Mouse (Mus musculus) megakaryocyte progenitor cell, adult 5-6 weeks (primary cell): Measurements from ENCODE around the gene Pdzrn3. TPM values are rescaled to one million over a fixed set of nuclear protein-coding genes. Genes with fewer than 3 reads are reported as not detected.
A peak's percentile ranks its signal among the peaks of the same experiment; 100 is the strongest.

ENCODE experiments used
- ATAC-seq: replicated peaks from 2 replicates; pipeline ENCODE4 v1.8.0; 2016; ENCODE audit warnings: mild to moderate bottlenecking, moderate TSS enrichment, inconsistent platforms; ENCODE audit not compliant: poor library complexity
- total RNA-seq, 2 experiments: library from RNA; stranded (forward) in 1 of 2; stranded (reverse) in 1 of 2; fragments of 157-497, 149-512 nt in 1 of 2; fragments of 200-1000 nt in 1 of 2; gene quantifications; 2 replicates each; pipeline versions ENCODE4 v1.2.3 to v1.2.4; 2015 to 2017

The Pdzrn3 gene
- not detected in 2 replicates for total RNA-seq (2015)
- total RNA-seq (2017), result 0.08 TPM in 1 of 2 replicates, not detected in the other

DNA sequence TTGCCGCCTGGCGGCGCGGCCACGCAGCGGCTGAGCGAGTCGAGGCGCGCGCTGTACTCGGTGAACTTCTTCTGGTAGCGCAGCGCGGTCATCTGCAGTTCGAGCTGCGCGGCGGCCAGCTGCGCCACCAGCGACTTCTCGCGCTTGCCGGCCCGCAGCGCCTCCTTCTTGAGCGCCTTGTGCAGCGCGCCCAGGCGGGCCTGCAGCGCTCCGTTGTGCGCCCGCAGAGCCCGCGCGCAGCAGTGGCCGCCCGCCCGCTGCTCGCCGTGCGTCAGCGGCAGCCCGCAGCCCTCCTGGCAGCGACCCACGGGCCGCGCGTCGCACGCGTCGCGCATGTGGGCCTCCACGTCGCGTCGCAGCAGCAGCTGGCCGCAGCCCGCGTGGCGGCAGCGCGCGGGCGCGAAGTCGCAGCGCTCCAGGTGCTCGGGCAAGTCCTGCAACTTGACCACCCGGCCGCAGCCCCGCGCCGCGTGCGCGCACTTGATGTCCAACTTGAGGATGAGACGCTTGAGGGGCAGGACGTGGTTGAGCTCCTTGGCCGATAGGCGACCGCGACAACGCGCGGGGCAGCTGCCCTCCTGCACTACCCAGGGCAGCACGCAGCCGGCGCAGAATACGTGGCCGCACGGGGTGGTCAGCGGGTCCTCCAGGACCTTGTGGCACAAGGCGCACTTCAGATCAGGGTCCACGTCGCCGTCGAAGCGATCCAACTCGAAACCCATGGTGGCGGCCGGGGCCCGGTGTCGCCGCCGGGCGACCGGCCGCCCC lies at the start of gene Pdzrn3:
Gene Pdzrn3, minus strand, starts transcription at position 731 of the 768 bp plus-strand sequence.
- ATAC-seq, result peak; percentile 69

DNA sequence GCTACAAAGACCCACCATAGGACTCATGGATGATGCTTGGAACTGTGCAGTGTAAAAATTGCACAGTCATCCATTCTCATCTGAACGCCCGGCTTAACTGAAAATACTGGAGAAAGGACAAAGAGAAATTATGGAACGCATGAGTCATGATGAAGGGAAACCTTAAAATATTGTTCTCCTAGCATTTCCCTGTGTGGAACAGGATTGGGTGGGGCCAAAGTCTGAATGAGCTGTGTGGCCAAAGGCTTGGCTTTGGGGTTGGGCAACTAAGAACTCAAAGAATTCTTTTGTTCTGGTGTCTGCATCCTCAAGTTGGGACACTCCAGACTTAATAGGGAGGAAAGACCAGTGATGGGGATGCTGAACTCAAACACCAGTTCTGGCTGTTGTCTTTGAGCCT lies 49.6 kb upstream of the Pdzrn3 start:
- ATAC-seq, result no peak

DNA sequence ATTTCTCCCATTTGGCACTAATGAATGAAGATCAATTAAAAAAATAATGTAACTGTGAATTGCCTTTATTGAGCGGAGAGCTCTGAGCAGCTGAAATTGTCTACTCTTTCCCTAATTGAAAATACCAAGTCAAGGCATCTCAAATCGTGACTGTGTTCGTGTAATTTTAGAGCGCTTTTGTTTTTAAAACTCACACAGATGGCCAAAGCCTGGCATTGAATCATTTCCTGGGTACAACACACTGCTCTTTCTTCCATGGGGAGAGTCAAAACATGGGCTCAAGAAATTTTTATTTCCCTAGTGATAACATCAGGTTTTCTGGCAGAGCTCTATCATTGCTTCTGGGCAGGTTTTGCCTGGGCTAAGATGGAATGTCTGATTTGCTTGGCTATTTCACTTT lies 48.6 kb upstream of the Pdzrn3 start:
- no peak for ATAC-seq

DNA sequence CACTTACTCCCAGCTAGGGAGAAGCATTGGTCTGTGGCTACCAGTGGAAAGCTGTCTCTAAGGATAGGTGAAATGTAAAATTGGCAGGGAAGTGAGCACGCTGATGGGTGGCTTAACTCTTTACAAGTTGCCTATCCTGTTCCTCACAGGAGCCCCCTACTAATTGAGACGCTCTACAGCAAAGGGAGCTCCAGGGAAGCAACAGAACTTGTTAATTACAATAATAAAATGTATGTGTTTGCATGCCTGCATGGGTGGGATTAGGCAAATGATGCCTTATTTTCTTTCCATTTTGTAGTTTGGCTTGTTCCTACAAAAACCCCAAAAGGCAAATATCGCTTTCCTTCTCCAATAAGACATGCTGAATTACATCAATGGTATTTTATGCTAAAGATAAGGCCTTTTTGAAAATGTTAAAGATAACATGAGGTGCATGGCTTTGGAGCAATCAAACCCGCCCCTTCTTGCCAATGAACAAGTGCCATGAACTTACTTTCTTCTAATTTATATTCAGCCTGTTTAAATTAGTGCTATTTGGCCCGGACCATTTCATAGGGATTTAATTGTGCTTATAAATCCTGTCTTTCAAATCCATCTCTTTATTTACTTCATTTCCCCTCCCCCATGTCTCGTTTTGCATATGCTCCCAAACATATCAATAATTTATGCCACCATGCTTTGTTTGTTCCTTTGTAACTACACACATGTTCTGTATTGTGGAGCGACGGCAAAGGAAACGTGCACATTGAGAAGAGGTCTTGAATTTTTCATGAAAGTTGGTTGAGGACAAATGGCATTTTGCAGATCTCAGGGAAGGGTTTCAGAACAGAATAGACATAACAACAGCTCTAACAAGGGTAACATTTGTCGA lies 44.6 kb upstream of the Pdzrn3 start:
- ATAC-seq, result no peak

DNA sequence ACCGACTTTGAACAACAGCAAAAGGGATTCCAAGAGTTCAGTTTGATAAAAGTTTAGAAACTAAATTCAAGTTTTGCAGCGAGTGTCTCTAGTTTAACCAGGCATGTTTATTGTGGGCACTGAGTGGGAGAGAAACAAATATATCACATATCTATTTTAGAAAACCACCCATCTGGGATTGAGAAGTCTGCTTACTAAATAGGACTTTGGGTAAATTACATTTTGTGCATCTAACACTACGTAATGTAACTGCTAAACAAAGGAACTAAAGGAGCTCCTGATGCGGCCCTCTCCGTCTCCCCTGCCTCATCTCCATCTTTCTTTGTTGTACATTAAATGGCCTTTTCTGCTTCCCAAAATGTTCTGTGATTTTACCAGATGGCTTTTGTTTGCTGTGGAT lies 40.5 kb upstream of the Pdzrn3 start:
- ATAC-seq, result no peak

DNA sequence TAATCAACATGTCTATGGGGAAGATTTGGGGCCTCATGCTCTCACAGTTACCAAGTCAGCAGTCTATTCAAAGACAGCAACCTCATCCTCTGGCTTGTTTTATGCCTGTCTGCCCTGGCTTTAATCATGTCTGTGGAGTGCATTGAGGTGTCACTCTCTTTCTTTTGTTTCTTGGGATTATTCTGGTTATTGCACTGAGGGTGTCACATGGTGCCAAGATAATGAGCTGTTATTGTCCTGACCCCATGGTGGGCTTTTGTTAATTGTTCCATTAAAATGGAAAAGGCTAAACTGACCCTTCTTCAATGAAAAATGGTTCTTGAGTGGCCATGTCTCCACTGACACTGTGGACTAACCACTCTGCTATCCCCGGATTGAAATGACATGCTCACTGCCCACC lies 34.0 kb upstream of the Pdzrn3 start:
- ATAC-seq, result no peak

DNA sequence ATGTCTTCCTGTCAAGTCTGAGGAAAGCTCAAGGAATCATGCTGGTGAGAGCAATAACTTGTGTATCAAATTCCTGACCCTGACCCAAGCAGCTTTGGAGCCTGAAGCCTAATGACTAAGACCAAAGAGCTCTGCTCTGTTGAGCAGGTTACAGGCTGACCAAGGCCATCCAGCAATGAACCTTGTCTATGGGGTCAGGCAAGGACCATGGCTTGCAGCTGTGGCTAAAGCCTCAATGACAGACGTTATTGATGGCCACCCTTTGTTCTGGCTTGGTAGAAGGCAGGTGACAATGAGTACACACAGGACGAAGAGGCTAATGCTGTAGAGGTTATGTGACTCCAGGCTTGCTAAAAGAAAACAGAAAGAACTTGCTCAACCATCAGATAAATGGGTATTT lies 33.4 kb upstream of the Pdzrn3 start:
- ATAC-seq, result no peak

DNA sequence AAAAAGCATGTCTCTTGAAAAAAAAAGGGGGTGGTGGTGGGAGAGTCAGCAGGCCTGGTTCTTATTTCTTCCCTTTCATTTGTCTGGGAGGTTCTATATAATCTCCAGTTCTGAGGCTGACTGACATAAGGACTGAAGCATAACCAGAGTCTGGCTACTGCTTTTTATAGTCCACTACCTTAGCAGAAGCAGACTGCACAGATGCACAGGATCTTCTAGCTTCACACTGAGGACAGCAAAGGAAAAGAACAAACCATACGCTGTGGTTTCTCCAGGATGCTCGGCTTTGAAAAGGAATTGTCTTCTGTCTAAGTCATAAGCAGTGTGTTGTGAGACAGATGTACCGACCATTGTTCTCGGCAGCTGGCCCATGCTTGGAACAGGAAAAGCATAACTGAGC lies 19.0 kb upstream of the Pdzrn3 start:
- ATAC-seq, result no peak

DNA sequence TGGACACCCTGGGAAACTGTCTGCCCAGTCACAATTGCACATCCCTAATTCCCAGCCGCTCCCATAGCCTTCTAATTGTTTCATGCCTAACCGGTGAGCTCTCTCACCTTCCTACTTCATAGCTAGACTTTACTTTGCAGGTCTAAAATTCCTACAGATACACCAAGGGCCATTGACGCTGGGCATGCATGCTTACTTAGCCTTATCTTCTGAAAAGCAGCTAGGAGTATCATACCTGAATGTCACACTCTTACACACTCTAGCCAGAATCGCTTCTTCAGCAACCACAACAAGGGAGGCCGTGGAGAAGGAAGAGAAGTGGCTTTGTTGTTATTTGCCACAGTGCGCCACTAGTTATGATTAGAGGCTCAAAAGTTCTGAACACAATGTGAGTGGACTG lies 18.2 kb upstream of the Pdzrn3 start:
- no peak for ATAC-seq

DNA sequence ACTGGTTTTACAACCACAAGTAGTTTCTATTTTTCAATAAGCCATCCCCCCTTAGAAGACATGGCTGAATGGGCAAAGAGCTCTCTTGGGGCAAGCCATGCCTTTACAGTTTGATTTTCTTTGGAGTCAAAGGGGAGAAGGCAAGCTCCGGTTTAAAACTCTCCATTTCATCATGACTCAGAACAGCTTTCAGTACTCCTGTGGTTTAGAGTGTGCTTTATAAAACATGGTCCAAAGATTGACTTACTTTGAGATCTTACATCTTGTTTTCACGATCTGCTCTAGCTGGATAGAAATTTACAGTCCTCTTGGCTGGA lies 15.1 kb upstream of the Pdzrn3 start:
- no peak for ATAC-seq

DNA sequence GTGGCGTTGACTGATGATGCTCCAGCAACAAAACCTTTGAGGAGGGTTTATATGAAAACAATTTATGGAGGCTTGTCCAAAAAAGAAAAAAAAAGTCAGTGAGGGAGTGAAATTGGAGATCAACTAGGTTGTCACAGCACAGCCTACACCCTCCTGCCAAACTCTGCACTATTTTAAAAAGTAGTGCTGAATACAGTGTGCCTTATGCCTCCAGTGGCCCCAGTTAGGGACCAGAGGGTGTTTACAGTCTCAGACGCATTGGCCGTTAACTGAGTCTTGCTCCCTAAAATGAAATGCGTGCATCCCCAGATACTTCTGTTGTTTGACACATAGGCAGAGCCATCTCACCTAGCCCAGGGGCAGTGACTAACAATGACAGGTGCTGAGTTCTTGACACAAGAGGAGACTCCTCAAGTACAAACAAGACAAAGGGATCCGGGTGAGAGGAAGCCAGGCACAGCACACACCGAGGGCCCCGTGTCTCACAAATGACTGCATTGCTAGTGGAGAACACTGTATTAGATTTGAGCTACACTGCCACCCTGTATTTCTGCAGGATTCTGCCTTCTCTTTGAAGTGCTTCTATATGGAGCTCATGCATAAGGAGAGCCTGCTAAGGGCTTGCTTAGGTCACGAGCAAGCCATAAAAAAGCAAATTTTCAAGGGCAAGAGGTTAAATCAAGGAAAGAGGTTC lies 14.6 kb upstream of the Pdzrn3 start:
- ATAC-seq, result no peak

DNA sequence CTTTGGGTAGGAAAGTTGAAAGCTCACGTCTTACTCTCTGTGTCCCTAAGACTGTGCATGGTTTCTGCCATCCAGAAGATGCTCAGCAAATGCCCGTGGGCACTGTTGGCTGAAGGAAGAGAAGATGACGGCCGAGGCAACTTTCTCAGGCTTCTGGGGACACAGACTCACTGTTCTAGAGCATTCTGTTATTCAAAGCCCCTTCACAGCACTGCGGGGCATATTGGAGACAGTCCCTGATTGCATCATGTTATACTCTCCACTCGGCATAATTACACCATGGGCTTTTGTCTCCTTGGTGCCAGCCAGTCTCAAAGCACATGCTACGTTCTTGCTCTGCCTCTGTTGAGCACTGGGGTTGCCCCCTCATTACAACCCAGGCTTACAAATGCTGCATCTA lies 7.8 kb upstream of the Pdzrn3 start:
- ATAC-seq, result no peak

DNA sequence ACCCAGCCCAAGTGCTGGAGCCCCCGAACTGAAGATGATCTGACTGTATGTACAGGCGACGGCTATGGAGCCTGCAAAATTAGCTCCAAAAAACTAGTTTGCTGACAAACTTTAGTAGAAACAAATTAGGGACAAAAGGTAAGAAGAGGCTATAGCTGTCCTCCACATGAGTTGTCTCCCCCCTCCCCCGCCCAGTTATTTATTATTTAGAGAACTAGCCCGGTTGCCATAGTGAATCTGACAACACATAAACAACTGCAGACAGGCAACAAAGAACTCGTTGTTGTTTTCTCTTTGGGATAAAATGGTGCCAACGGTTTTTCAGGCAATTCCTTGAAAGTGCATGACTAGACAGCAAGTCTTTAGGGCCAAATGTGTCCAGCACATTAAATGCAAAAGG lies 7.3 kb upstream of the Pdzrn3 start:
- no peak for ATAC-seq

DNA sequence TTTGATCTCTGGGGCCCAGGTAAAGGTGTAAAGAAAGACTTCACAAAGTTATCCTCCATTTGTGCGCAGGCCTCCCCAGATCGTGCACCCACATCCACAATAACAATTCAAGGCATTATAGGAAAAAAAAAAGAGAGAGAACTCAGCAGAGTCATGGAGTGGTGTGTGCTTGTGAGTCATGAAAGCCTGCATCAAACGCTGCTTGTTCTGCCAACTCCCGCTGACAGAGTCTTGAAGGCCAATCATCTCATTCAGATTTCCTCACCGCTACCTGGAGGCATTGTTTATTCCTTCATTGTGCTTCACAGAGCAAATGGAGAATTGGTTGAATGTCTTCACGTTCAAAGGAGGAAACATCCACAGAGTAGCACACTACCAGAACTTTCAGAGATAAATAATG lies 6.8 kb upstream of the Pdzrn3 start:
- ATAC-seq, result no peak

DNA sequence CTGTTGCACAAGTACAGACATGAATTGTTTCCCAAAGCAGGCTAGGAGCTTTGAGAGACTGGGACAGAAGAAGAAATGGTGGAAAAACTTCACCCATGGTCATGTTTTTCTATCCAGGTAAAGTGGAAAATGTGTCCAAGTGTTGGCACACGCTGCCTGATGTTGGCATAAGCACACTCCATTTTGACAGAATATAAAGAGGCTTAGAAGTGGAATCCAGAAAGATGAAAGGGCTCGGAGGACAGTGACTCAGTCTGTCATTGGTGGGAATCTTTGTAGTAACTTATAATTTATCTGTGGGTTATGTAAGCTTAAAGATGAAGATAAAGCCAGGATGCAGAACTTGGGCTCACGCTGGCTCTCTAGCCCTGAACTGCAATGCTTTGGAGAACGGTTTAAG lies 5.2 kb upstream of the Pdzrn3 start:
- ATAC-seq, result no peak

DNA sequence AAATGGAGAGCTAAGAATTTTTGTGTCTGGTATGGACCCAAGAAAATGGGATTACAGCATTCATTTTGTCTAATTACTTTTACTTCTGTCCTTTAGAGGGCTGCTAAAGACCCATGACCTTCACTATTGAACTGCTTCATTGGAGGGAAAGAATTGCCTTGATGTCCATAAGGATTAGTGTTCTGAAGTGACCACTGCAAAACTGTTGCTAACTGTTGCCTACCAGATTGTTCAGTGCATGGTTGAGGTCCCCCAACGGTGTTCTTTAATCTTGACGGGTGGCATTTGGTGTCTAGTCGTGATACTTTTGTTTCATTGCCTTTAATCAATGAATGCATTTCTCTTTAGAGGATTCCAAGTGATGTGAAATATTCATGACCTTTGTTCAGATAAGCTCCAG lies 1.8 kb upstream of the Pdzrn3 start:
- ATAC-seq, result no peak

DNA sequence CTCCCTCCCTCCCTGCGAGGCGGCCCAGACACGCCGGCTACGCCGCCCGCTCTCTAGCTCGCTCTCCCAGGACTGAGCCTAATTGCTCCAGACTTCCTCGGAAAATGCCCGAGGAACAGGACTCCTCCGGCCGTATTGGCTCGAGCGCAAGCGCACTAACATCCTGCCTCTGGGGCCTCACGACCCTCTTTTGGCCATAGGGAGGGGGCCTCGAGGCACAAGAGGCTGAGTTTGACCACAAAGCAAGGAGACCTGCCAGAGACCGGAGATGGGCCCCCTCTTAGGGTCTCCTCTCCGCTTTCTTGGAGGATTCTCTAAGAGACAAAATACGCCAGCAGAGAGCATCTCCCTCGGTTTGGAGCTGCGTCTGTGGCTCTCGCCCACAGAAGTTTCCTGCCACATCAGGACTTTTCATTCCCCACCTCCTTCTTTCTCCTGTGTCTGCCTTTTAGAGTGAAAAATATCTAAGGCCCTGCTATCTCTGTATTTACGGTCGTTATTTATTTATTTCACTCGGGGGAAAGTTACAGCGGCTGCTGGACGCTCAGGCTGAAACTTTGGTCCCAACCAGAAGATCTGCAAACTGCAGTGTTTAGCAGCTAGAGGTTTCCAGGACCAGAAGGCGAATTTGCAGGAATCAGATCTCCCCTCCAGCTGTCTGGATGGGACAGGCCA lies 375 bp upstream of the Pdzrn3 start:
- 0 out of 2 replicates have a peak, but pooled peaks have one; percentile 9 for ATAC-seq

DNA sequence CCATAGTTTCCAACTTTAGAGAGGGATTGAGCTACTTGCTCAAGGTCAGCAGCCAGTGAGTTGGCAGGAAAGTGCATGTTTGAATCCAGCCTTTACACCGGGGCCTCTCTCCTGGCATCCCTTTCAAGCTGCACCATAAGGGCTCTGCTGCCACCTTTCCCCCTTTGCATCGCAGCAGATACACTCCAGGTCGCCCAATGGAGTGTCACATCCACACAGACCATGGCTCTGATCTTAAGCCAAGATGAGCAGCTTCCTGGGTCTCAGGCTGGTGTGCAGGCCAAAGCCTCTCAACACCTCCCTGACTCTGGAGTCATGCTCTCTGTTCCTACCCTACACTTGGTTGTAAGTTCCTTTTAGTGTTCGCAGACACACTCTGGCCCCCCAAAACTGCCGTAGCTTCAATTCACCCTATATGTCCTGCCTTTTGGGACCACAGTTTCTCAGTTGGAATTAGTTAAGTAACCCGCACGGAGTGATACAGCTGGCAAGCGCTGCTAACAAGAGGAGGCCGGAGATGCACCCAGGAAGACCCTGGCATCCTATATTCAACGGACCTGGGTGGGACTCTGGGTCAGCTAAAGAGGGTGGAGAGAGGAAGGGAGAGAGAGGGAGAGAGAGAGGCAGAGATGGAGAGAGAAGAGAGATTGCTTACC lies 1.1 kb downstream of the Pdzrn3 start:
- peak; percentile 12; the same call in 1 of the 2 replicates for ATAC-seq

DNA sequence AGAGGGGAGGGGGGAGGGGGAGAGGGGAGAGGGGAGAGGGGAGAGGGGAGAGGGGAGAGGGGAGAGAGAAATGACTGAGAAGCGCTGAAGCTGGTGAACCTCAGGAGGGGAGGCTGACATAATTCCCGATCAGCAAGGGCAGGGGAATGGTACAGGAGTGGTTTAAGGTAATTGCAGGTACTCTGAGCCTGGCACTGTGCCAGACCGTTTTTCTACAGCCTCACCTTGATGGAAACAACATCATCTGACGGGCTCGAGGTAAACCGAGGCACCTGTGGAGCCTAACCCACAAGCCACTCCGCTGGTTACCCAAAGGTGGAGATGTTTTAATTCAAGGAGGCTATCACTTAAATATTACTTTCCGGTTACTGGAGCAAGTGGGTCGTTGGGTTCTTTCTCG lies 1.6 kb downstream of the Pdzrn3 start:
- 0 out of 2 replicates have a peak, but pooled peaks have one; percentile 6 for ATAC-seq

DNA sequence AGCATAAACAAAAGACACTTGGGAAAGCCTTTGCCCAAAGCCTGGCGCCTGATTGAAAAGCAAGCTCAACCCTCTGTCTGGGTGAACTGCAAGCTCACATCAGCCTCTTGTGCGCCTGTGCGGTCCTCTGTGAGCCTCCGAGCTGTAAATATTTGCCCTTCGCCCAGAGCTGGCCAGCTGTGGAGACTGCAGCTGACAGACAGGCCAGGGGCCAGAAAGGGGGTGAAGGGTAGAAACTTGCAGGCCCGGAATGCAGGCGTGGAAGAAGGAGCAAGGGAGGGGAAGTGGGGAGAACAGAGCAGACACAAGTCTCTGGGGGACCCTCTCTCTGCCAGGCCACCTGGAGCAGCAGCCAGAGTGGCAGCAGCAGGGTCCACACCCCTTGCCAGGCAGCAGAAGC lies 3.0 kb downstream of the Pdzrn3 start:
- no peak for ATAC-seq

DNA sequence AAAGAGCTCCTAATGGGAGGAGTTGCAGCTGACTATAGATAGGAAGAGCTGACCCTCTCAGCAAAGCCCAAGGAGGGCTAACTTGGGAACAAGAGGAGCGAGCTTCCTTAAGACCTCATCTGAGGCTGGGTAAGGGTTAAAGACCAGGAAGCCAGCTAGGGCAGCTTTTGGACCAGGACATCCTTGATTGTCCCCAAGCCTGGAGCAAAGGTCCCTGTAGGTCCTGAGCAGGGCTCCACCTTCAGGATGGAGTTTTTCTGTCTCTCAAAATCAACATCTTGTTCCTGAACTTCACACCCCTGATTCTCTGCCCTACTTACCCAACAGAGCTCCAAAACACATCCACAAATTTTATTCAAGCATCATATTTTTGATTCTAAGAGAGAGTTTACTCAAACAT lies 3.5 kb downstream of the Pdzrn3 start:
- ATAC-seq, result no peak
